Mouse (Mus musculus): ENCODE data around the gene Lsm3. TPM values are rescaled to one million over a fixed set of nuclear protein-coding genes. Genes with fewer than 3 reads are reported as not detected.

Lsm3 gene
- polyA plus RNA-seq, 1 experiment from 2014 or later: 279 TPM

DNA sequence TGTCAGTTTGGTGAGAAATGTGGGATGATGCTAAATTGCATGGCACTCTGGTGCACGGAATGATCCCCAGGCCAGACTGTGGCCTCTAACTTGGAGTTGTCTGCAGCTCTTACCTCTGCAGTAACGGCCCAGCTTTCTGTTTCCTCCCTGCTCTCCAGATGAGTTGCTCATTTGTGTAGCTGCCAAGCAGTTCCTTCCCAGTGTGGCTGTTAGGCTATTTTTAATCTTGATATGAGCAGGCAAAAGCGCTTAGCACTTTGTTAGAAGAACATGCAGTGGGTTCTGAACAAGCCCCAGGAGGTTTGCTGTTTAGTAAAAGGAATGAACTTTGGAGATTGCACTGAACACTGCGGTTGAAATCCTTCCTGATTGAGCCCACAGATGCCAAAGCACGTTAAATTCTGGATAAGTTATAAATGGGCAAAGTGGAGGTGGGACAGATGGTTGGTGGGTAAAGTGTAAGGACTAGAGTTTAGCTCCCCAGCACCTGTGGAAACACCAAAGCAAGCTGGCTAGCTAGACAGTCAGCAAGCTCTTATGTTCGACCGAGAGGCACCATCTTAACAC, 2.8 kb downstream of the Lsm3 start:
- no peak for ATAC-seq (ENCODE audit: insufficient number of reproducible peaks, insufficient read depth, low FRiP score, low read depth)
- H3K36me3 ChIP-seq (ENCODE audit: control insufficient read depth, insufficient read depth, low read length): peaks cover 53% of the 10 kb centered on the region
- WGBS: 91% methylated on average over 7 of the region's 7 CpGs

DNA sequence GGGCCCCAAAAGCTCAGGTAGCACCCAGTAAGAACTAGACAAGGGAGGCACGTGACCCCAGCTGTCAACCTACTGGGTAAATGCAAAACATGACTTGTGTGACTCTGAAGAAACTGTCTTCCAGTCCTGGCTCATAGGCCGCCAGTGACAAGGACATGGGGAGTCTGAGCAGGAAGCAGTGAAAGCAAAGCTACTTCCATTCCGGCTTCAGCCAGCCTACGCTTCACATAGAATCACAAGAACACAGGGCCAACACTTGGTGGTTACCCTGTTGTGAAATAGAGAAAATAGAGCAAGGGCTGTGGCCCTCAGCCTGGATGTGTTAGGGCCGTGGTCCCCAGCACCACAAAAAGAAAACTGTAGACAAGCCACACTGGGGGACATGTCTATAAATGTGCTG, 7.1 kb downstream of the Lsm3 start:
- no peak overlapping the region for H3K4me2 ChIP-seq (replicated peaks; ENCODE audit: low read depth, low read length)
- no peak overlapping the region for H3K4me3 ChIP-seq (ENCODE audit: low read depth, low read length)
- H3K9me3 ChIP-seq (ENCODE audit: control insufficient read depth, low read depth, low read length): no peaks in the 10 kb centered on the region
- 97% methylated on average over 5 of the region's 5 CpGs for WGBS
- H3K36me3 ChIP-seq (ENCODE audit: control insufficient read depth, insufficient read depth, low read length): peaks cover 54% of the 10 kb centered on the region
- no peaks in the 10 kb centered on the region for H3K4me1 ChIP-seq (ENCODE audit: control insufficient read depth, insufficient read depth, low read length)
- no peaks in the 10 kb centered on the region for H3K27me3 ChIP-seq (ENCODE audit: control insufficient read depth, insufficient read depth, low read length)
- ATAC-seq (ENCODE audit: insufficient number of reproducible peaks, insufficient read depth, low FRiP score, low read depth): no peak
- no peak overlapping the region for H3K27ac ChIP-seq (ENCODE audit: low read length)
- no peak overlapping the region for H3K9ac ChIP-seq (replicated peaks; ENCODE audit: low read depth, low read length)

More for the DNA sequence above, 2.8 kb downstream of the Lsm3 start:
- H3K27me3 ChIP-seq (ENCODE audit: control insufficient read depth, insufficient read depth, low read length): no peaks in the 10 kb centered on the region
- H3K27ac ChIP-seq (ENCODE audit: low read length): no peak overlapping the region
- H3K4me1 ChIP-seq (ENCODE audit: control insufficient read depth, insufficient read depth, low read length): peaks cover 11% of the 10 kb centered on the region
- H3K4me3 ChIP-seq (ENCODE audit: low read depth, low read length): no peak overlapping the region
- no peaks in the 10 kb centered on the region for H3K9me3 ChIP-seq (ENCODE audit: control insufficient read depth, low read depth, low read length)
- H3K9ac ChIP-seq (replicated peaks; ENCODE audit: low read depth, low read length): no peak overlapping the region
- no peak overlapping the region for H3K4me2 ChIP-seq (replicated peaks; ENCODE audit: low read depth, low read length)

DNA sequence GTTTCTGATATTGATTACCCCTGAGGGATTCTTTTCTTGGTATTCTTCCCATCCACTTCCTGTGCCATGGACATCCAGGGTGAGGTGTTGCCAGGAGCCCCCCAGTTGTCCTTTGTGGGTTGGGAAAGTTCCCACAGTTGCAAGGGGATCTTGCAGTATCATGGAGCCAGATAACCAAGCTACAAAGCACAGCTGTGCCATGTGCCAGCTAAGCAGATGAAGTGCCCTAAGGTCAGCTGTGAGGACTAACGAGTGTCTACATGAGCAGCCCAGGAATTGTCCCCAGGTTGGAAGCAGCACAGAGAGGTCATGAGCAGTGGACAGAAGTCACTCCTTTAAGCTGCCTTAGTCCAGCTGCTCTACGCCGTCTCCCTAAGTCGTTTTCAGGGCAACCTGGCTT, 9.8 kb downstream of the Lsm3 start:
- H3K36me3 ChIP-seq (ENCODE audit: control insufficient read depth, insufficient read depth, low read length): peaks cover 32% of the 10 kb centered on the region
- H3K9me3 ChIP-seq (ENCODE audit: control insufficient read depth, low read depth, low read length): no peaks in the 10 kb centered on the region
- no peaks in the 10 kb centered on the region for H3K27me3 ChIP-seq (ENCODE audit: control insufficient read depth, insufficient read depth, low read length)
- no peak overlapping the region for H3K9ac ChIP-seq (replicated peaks; ENCODE audit: low read depth, low read length)
- no peak overlapping the region for H3K4me3 ChIP-seq (ENCODE audit: low read depth, low read length)
- no peak overlapping the region for H3K4me2 ChIP-seq (replicated peaks; ENCODE audit: low read depth, low read length)
- no peak for ATAC-seq (ENCODE audit: insufficient number of reproducible peaks, insufficient read depth, low FRiP score, low read depth)
- 80% methylated on average over 4 of the region's 4 CpGs for WGBS
- no peak overlapping the region for H3K27ac ChIP-seq (ENCODE audit: low read length)
- no peaks in the 10 kb centered on the region for H3K4me1 ChIP-seq (ENCODE audit: control insufficient read depth, insufficient read depth, low read length)

DNA sequence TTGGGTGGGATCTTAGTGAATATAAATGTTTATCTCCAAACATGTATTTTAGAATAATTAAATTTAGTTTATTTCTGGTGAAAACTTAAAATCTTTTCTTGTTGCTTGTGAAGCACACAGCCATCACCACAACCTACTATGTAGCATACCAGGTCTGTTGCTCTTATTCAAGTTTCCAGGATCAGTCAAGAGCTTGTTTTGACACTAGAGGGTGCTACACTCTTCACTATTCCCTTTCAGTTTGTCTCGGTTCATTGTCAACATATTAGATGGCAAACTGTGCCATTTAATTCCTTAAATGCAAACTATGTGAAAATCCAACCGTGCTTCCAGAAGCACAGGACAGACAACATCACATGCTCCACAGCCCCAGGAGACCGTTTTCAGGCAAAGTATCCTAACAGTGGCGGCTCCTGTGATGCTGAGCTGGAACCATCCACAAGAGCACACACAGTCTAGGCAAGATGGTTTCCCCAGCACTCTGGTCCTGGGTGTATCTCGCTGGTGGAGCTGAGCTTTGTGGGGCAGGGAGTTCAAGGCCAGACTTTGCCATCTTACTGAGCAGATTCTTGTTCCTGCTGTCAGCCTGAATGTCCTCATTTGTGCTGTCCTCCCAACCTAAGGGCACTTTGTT, 11.6 kb downstream of the Lsm3 start:
- no peak for ATAC-seq (ENCODE audit: insufficient number of reproducible peaks, insufficient read depth, low FRiP score, low read depth)
- peaks cover 15% of the 10 kb centered on the region for H3K36me3 ChIP-seq (ENCODE audit: control insufficient read depth, insufficient read depth, low read length)
- no peak overlapping the region for H3K4me3 ChIP-seq (ENCODE audit: low read depth, low read length)
- H3K27me3 ChIP-seq (ENCODE audit: control insufficient read depth, insufficient read depth, low read length): no peaks in the 10 kb centered on the region
- H3K9me3 ChIP-seq (ENCODE audit: control insufficient read depth, low read depth, low read length): no peaks in the 10 kb centered on the region
- H3K4me1 ChIP-seq (ENCODE audit: control insufficient read depth, insufficient read depth, low read length): peaks cover under 1% of the 10 kb centered on the region; the same call in 1 of the 2 replicates
- no peak overlapping the region for H3K9ac ChIP-seq (replicated peaks; ENCODE audit: low read depth, low read length)
- H3K27ac ChIP-seq (ENCODE audit: low read length): no peak overlapping the region
- 46% methylated on average over 5 of the region's 5 CpGs for WGBS
- H3K4me2 ChIP-seq (replicated peaks; ENCODE audit: low read depth, low read length): no peak overlapping the region

DNA sequence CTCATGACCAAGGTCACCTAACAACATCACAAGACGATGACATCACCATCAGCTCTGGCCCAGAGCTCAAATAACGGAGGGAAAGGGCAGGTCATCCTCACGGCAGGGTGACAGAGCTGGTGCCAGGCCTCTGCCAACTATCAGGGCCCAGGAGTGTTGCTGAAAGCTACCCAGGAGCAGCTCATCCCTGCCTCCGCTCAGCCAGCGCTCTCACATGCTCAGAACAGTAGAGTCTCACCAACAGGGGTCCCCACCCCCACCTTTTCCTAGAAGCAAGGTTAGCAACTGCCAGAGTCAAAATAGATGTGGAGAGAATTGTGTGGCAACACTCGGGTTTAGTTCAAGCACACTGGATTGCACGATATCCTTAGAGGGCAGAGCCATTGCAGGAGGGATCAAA, 12.5 kb downstream of the Lsm3 start:
- H3K27ac ChIP-seq (ENCODE audit: low read length): no peak overlapping the region
- no peak overlapping the region for H3K9ac ChIP-seq (replicated peaks; ENCODE audit: low read depth, low read length)
- H3K4me1 ChIP-seq (ENCODE audit: control insufficient read depth, insufficient read depth, low read length): peaks cover 6% of the 10 kb centered on the region; the same call in 1 of the 2 replicates
- no peak for ATAC-seq (ENCODE audit: insufficient number of reproducible peaks, insufficient read depth, low FRiP score, low read depth)
- H3K9me3 ChIP-seq (ENCODE audit: control insufficient read depth, low read depth, low read length): no peaks in the 10 kb centered on the region
- H3K27me3 ChIP-seq (ENCODE audit: control insufficient read depth, insufficient read depth, low read length): no peaks in the 10 kb centered on the region
- no peak overlapping the region for H3K4me2 ChIP-seq (replicated peaks; ENCODE audit: low read depth, low read length)
- no peak overlapping the region for H3K4me3 ChIP-seq (ENCODE audit: low read depth, low read length)
- 74% methylated on average over 7 of the region's 7 CpGs for WGBS
- peaks cover 7% of the 10 kb centered on the region for H3K36me3 ChIP-seq (ENCODE audit: control insufficient read depth, insufficient read depth, low read length)

DNA sequence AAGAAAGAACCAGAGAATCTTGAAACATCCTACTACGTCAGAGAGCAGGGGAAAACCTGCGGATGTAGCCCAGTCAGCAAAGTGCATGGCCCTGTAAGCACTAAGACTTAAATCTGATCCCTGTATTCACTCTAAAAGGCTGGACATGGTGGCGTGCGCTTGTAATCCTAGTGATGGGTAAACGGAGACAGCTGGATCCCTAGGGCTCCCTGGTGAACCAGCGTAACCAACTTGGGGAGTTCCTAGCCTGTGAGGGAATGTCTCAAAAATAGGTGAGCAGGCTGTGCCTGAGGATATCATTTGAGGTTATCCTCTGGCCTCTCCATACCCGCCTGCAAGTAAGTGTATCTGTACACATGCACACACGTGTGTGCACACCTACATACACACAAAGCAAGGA, 14.9 kb downstream of the Lsm3 start:
- Histone ChIP-seq H3K9me3 (ENCODE audit: control insufficient read depth, low read depth, low read length) (no peaks in the 10 kb centered on the region), H3K4me2 (replicated peaks; ENCODE audit: low read depth, low read length) (no peak overlapping the region), H3K27ac (ENCODE audit: low read length) (no peak overlapping the region), H3K9ac (replicated peaks; ENCODE audit: low read depth, low read length) (no peak overlapping the region), H3K4me1 (ENCODE audit: control insufficient read depth, insufficient read depth, low read length) (peaks cover 9% of the 10 kb centered on the region; the same call in 1 of the 2 replicates), H3K27me3 (ENCODE audit: control insufficient read depth, insufficient read depth, low read length) (no peaks in the 10 kb centered on the region), H3K36me3 (ENCODE audit: control insufficient read depth, insufficient read depth, low read length) (no peaks in the 10 kb centered on the region; the same call in 1 of the 2 replicates), H3K4me3 (ENCODE audit: low read depth, low read length) (no peak overlapping the region)
- 88% methylated on average over 8 of the region's 8 CpGs for WGBS
- ATAC-seq (ENCODE audit: insufficient number of reproducible peaks, insufficient read depth, low FRiP score, low read depth): no peak

DNA sequence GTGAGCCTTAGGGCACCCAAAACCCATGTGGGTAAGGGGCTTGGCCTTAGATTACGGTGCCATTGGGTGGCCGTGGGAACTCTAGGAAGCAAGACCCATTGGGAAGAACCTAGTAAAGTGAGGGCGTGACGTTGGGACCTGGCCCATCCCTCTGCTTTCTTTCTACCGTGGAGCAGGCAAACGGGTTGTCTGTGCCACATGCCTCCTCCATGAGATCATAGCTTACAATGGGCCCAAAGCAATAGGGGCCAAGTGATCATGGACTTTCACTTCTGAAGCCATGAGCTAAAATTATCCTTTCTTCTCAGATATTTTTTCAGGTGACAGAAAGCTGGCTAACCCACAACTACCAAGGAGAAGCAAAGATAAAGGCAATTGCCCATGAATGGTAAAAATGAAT, 15.5 kb downstream of the Lsm3 start:
- WGBS: 70% methylated on average over 6 of the region's 6 CpGs
- H3K27me3 ChIP-seq (ENCODE audit: control insufficient read depth, insufficient read depth, low read length): no peaks in the 10 kb centered on the region
- ATAC-seq (ENCODE audit: insufficient number of reproducible peaks, insufficient read depth, low FRiP score, low read depth): no peak
- H3K9ac ChIP-seq (replicated peaks; ENCODE audit: low read depth, low read length): no peak overlapping the region
- no peak overlapping the region for H3K4me2 ChIP-seq (replicated peaks; ENCODE audit: low read depth, low read length)
- no peaks in the 10 kb centered on the region for H3K9me3 ChIP-seq (ENCODE audit: control insufficient read depth, low read depth, low read length)
- peaks cover 9% of the 10 kb centered on the region; the same call in 1 of the 2 replicates for H3K4me1 ChIP-seq (ENCODE audit: control insufficient read depth, insufficient read depth, low read length)
- H3K36me3 ChIP-seq (ENCODE audit: control insufficient read depth, insufficient read depth, low read length): no peaks in the 10 kb centered on the region; the same call in 1 of the 2 replicates
- H3K27ac ChIP-seq (ENCODE audit: low read length): no peak overlapping the region
- no peak overlapping the region for H3K4me3 ChIP-seq (ENCODE audit: low read depth, low read length)

DNA sequence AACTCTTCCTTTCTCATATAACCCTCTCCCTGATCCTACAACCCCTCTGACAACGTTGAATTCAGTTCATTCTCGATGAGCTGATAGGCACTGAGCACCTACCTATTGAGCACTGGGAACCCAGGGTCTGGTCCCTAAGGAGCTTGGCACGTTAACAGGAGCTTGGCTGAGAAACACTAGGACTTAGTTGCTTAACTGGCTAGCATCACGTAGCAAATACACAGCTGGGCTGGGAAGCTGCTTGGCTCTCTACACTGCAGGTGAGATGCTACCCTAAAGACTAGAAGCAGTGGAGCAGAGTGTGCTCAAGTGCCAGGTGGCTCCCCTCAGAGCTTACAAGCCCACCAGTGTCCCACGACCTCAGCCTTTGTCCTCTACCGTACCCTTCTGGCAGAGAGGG, 16.9 kb downstream of the Lsm3 start:
- H3K4me3 ChIP-seq (ENCODE audit: low read depth, low read length): no peak overlapping the region
- H3K4me1 ChIP-seq (ENCODE audit: control insufficient read depth, insufficient read depth, low read length): peaks cover 9% of the 10 kb centered on the region; the same call in 1 of the 2 replicates
- H3K4me2 ChIP-seq (replicated peaks; ENCODE audit: low read depth, low read length): no peak overlapping the region
- H3K36me3 ChIP-seq (ENCODE audit: control insufficient read depth, insufficient read depth, low read length): no peaks in the 10 kb centered on the region; the same call in 1 of the 2 replicates
- H3K9me3 ChIP-seq (ENCODE audit: control insufficient read depth, low read depth, low read length): no peaks in the 10 kb centered on the region
- no peak overlapping the region for H3K9ac ChIP-seq (replicated peaks; ENCODE audit: low read depth, low read length)
- H3K27ac ChIP-seq (ENCODE audit: low read length): no peak overlapping the region
- WGBS: 41% methylated on average over 6 of the region's 6 CpGs
- no peak for ATAC-seq (ENCODE audit: insufficient number of reproducible peaks, insufficient read depth, low FRiP score, low read depth)
- H3K27me3 ChIP-seq (ENCODE audit: control insufficient read depth, insufficient read depth, low read length): no peaks in the 10 kb centered on the region
